Mouse (Mus musculus) left cerebral cortex, adult 8-10 months (tissue): ENCODE measurements at regions not wholly inside any gene's neighbourhood (a gene's known extent, or its start where the extent isn't known, plus 50 kb on each side); places are given as distances from the start of the nearest gene placed in this dataset.

ENCODE experiments used
- DNase-seq, 2 experiments: peaks; one replicate each; pipeline ENCODE4 v3.0.0; 2022; ENCODE audit warnings: low spot score in 2 of 2

- DNase-seq, result peak in 1 of 2 experiments; percentile 49
These were observed 202.4 kb upstream of the Sulf2 start for GRCm38 (mm10) chr2:166357824-166358223.

GRCm38 (mm10) chr2:166355944-166356343 is 200.5 kb upstream of the Sulf2 start:
- no peak for DNase-seq

- DNase-seq, result no peak
These were observed 200.0 kb upstream of the Sulf2 start for GRCm38 (mm10) chr2:166355446-166355845.

- no peak for DNase-seq
These were observed 198.9 kb upstream of the Sulf2 start for GRCm38 (mm10) chr2:166354391-166354790.

- DNase-seq, result no peak
These were observed 198.1 kb upstream of the Sulf2 start for GRCm38 (mm10) chr2:166353447-166354111.

GRCm38 (mm10) chr2:166351984-166352383 is 196.5 kb upstream of the Sulf2 start:
- no peak for DNase-seq

DNA sequence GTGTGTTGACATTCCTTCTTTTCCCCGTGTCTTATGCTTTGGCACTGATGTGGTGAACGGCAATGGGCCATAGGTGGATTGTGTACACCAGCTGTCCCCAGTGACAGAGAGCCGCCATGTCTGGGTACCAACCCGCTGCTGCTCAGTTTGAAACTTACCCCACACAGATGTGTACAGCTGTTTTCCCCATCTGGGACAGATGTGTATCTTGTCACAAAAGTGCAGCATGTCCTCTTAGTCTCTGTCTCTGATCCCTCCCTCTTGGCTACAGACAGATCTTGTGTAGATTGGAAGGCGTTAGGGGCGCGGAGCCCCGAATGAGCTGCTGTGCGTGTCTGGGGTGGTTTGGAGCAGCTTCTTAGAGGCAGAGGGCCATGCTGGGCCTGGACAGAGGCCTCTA is 196.1 kb upstream of the Sulf2 start:
- no peak for DNase-seq

GRCm38 (mm10) chr2:166348654-166349053 is 193.2 kb upstream of the Sulf2 start:
- no peak for DNase-seq

GRCm38 (mm10) chr2:166346421-166347182 is 191.1 kb upstream of the Sulf2 start:
- peak in 1 of 2 experiments; percentile 31 for DNase-seq

DNA sequence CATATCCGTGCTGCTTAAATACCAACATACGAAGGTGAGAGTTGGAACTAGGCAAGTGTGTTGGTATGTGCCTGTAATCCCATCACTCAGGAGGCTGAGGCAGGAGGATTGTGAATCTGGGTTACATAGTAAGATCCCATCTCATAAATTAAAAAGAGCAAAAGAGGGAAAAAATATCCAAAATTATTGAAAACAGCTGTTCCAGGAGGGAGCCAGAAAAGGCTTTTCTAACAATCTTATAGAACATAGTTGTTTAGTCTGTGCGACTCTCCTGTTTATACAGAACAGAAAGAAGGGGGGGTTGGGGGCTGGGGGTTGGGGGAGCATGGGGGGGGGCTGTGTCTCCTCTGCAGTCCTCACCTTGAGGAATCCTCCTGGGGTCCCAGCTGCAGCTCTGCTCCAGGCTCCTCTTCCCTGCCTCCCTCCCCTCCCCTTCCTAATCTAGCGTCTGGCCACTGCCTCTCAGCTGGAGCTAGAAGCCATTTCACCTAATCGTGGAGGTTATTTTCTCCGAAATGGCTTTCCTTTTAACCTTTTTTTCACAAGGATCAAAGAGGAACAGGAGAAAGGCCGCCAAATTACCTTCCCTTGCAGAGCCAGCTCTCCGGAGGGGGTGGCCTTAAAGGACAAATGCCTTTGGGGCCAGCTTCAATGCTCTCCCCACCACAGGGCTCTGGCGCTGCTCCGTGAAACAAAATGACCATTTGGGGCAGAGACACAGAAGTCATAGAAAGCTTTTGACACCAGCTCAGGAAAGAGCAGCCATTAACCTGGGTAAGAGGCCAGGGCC is 188.3 kb upstream of the Sulf2 start:
- no peak for DNase-seq

DNA sequence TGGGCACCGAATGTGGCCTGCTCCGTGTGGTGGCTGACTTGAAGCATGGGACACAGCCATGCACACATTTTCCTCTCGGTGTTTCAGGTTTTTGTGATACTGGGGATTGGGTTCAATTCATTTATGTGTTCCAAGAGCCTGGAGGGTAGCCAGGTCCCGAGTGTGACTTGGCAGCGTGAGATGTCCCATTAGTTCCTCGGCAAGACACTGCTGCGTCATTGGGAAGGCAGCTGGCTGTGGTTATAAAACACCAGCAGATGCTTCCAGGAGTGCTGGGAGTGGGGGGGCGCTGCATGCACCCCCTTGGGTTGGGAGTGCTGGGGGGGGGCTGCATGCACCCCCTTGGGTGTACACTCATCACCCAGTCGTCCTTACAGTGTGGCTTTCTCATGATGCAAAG is 186.9 kb upstream of the Sulf2 start:
- DNase-seq, result peak in 1 of 2 experiments; percentile 46

GRCm38 (mm10) chr2:166340196-166340595 is 184.7 kb upstream of the Sulf2 start:
- DNase-seq, result no peak

- DNase-seq, result no peak
These were observed 184.0 kb upstream of the Sulf2 start for GRCm38 (mm10) chr2:166339427-166339826.

GRCm38 (mm10) chr2:166338396-166339085 is 183.1 kb upstream of the Sulf2 start:
- DNase-seq, result no peak

DNA sequence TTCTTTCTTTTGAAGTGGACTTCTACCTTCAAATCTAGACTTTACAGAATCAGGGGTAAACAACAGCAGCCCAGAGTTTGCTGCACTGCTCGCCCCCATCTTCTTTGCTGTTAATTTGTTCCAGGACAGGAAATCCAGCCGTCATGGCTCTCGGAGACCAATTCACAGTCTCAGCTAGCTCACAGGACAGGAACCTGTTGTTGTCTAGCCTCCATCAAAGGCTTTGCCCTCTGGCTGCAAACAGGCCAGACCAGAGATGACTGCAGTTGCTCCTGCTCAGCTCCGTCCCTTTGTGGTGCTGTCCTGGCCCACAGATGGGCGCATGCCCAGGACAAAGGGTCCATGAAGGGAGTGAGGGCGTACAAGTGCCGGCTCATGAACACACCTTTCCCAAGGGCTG is 182.2 kb upstream of the Sulf2 start:
- DNase-seq, result no peak

DNA sequence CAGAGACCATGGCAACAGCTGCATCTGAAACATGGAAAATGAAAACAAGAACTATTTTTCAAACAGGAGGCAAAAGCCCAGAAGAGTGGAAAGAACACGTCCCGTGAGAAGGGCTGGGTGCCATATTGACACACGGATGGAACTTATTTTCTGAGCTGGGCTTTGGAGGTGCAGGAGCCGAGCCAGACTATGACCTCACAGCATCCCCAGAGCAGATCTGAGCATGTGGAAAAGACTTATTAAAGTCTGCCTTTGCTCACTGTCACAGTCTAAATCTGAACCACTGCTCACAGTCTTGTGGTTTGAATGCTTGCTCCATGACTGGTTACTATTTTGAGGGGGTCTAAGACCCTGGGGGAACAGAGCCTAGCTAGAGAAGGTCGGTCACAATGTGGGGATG is 180.2 kb upstream of the Sulf2 start:
- DNase-seq, result no peak

DNA sequence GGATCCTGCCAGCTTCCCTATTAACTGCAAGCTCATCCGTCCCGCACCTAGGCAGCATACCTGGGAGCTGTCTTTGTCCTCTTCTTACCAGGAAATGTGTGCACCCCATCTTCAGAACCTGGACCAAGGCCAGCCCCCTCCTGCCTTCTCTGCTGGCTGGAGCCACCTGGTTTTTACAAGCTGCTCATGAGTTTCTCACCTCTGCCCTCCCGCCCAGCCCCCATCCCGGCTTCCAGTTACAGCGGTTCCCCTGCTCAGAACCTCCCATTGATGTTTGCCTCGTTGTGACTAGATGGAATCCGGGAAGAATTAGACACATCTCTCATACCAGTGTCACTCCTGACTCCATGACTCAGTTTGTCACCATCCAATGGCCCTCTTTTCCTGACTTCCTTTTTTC is 179.1 kb upstream of the Sulf2 start:
- DNase-seq, result no peak

DNA sequence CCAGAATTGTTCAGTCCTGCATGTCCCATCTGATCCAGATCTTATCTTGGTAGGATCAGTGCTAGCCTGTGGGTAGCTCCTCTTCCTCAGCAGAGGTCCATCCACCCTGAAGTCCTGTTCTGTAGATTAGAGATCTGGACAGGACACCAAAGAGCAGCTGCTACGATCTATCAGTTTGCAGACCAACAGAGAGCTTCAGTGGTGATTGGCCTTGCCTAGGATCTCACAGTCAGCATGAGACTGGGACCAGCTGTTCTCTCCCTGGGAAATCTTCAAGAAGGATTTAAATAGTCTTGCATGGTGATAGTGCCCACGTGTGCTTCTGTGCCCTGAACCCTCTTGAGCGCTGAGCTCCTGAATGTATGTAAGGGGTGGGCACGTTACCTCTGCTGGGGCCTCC is 178.4 kb upstream of the Sulf2 start:
- DNase-seq, result no peak

- DNase-seq, result no peak
These were observed 177.4 kb upstream of the Sulf2 start for GRCm38 (mm10) chr2:166332748-166333417.

GRCm38 (mm10) chr2:166331192-166331591 is 175.7 kb upstream of the Sulf2 start:
- DNase-seq, result no peak

- no peak for DNase-seq
These were observed 174.9 kb upstream of the Sulf2 start for GRCm38 (mm10) chr2:166330364-166330763.
